Mouse (Mus musculus): ENCODE measurements around the gene Stambp. TPM values are rescaled to one million over a fixed set of nuclear protein-coding genes. Genes with fewer than 3 reads are reported as not detected.

Stambp gene
- polyA plus RNA-seq, 1 experiment = 14.6 TPM

DNA sequence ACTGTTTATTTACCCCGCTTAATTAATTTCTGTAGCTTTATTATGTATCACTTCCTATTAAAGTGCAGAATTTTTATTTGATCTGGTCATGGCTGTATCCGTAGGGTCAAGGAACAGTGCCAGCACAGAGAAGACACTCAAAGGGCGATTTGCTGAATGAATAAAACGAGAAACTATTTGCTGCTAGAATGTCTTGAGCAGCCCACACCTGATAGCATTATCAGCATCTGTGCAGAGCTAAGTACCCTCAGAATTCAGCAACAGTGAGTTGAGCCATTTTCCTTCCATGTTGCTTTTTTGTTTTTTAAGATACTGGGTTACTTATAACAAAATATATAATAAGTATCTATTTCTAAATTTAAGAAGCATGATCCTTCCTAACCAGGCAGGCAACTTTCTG lies 67.0 kb downstream of the Stambp start:
- peak overlapping the region; percentile 64; the same call in 1 of the 2 replicates for H3K27ac ChIP-seq (ENCODE audit: control insufficient read depth, insufficient read depth, low read depth, low read length, poor library complexity)

DNA sequence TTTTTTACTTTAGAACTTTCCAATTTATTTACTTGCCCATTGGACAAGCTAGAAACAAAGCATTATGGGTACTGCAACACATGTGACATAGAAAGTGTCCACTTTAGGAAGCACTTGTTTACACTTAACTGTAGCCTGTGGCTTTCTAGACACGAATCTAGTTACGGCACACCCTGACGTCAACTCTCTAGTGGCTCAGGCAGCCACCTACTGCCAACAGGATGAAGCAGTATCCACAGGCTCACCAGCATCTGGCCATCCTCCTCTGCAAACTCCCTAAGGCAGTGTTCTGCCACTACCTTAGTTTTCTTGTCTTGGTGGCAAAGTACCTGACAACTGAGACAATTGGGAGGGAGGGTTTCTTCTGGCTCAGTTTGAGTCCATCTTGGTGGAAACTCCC lies 69.2 kb downstream of the Stambp start:
- H3K4me1 ChIP-seq (ENCODE audit: control insufficient read depth, insufficient read depth, low read length) = peaks cover 6% of the 10 kb centered on the region
- TF ChIP-seq CTCF (IDR thresholded peaks at IDR 0.05; ENCODE audit: control insufficient read depth, insufficient read depth, low read length) (no peak), POLR2A (IDR thresholded peaks at IDR 0.05; ENCODE audit: borderline replicate concordance, control insufficient read depth, low read depth, low read length) (no peak)
- no peak overlapping the region for H3K4me3 ChIP-seq (replicated peaks; ENCODE audit: control insufficient read depth, low read depth, low read length)
- no peak overlapping the region for H3K27ac ChIP-seq (ENCODE audit: control insufficient read depth, insufficient read depth, low read depth, low read length, poor library complexity)
- 42% methylated on average over 3 of the region's 3 CpGs for WGBS

More for the DNA sequence above, 67.0 kb downstream of the Stambp start:
- TF ChIP-seq POLR2A (IDR thresholded peaks at IDR 0.05; ENCODE audit: borderline replicate concordance, control insufficient read depth, low read depth, low read length) = no peak
- no peak for TF ChIP-seq CTCF (IDR thresholded peaks at IDR 0.05; ENCODE audit: control insufficient read depth, insufficient read depth, low read length)
- no peak overlapping the region for H3K4me3 ChIP-seq (replicated peaks; ENCODE audit: control insufficient read depth, low read depth, low read length)
- WGBS = 59% methylated on average over 4 of the region's 4 CpGs
- peaks cover 6% of the 10 kb centered on the region for H3K4me1 ChIP-seq (ENCODE audit: control insufficient read depth, insufficient read depth, low read length)

DNA sequence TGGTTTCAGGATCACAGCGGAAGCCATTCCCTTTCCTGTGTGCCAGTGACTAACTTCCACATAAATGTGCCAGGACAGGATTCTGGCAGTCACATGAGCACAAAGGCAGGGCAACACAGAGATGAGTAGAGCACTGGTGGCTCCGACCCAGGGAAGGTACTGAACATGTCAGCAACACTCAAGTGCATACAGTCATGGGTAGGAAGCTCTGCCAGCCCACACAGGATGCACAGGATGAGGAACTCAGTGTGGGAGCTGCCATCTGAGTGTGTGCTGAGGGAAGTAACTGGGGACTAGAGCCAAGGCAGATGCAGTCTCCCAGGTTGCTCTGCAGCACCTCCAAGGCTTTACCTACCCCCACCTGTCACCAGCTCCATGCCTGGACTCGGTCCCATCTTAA lies 69.9 kb downstream of the Stambp start:
- TF ChIP-seq CTCF (IDR thresholded peaks at IDR 0.05; ENCODE audit: control insufficient read depth, insufficient read depth, low read length) (no peak), POLR2A (IDR thresholded peaks at IDR 0.05; ENCODE audit: borderline replicate concordance, control insufficient read depth, low read depth, low read length) (no peak)
- WGBS = 30% methylated on average over 3 of the region's 3 CpGs
- peaks cover 6% of the 10 kb centered on the region for H3K4me1 ChIP-seq (ENCODE audit: control insufficient read depth, insufficient read depth, low read length)
- H3K4me3 ChIP-seq (replicated peaks; ENCODE audit: control insufficient read depth, low read depth, low read length) = no peak overlapping the region
- H3K27ac ChIP-seq (ENCODE audit: control insufficient read depth, insufficient read depth, low read depth, low read length, poor library complexity) = no peak overlapping the region

DNA sequence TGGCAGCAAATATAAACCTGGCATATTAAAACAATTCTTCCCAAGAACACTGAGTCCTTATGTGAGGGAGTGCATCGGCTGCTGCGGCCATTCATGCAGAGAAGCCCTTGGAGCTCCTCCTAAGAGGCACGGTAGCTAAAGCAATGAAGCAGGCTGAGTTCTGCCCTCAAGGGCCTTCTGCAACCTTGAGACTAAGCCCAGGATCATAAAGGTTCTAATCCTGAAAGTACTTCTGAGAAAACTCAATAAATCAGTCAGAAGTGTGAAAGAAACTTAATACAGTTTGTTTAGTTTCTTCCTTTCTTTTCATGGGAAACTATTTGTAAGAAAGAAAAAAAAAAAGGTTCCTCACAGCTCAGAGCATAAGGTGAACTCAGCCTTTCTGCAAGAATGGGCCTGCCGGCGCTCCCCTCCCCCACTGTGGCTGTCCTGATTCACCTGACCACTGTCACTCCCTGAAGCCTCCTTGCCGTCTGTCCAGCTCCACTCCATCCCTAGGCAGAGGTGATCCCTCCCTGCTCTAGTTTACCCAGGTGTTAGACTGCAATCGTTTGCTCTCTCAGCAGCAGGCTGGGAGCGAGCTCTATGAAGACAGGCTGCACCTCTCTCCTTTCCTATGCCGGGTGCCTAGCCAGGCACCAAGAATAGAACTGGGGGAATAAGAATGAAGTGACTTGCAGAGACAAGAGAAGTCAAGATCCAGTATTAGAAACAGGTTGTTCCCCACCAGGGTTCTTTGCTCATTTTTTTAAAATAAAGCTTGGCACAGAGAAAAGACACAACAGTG lies 70.8 kb downstream of the Stambp start:
- TF ChIP-seq POLR2A (IDR thresholded peaks at IDR 0.05; ENCODE audit: borderline replicate concordance, control insufficient read depth, low read depth, low read length) = no peak
- TF ChIP-seq CTCF (IDR thresholded peaks at IDR 0.05; ENCODE audit: control insufficient read depth, insufficient read depth, low read length) = no peak
- Histone ChIP-seq H3K4me1 (ENCODE audit: control insufficient read depth, insufficient read depth, low read length) (peaks cover 6% of the 10 kb centered on the region), H3K4me3 (replicated peaks; ENCODE audit: control insufficient read depth, low read depth, low read length) (no peak overlapping the region), H3K27ac (ENCODE audit: control insufficient read depth, insufficient read depth, low read depth, low read length, poor library complexity) (no peak overlapping the region)
- WGBS = 72% methylated on average over 9 of the region's 9 CpGs

DNA sequence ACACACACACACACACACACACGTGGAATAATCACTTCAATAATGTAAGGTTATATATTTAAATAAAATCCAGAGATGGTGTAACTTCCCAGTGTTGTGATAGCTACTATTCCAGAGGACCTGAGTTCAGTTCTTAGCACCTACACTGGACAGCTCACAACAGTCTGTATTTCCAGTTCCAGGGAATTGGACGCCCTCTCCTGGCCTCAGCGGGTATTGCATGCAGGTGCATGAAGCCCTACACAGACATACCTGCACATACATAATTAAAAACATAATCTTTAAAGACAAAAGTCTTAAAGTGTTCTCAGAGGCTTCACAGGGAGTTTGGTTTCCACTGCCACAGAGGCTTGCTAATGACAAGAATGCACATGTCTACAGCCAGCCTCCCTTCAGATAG lies 72.1 kb downstream of the Stambp start:
- Histone ChIP-seq H3K4me3 (replicated peaks; ENCODE audit: control insufficient read depth, low read depth, low read length) (no peak overlapping the region), H3K27ac (ENCODE audit: control insufficient read depth, insufficient read depth, low read depth, low read length, poor library complexity) (no peak overlapping the region), H3K4me1 (ENCODE audit: control insufficient read depth, insufficient read depth, low read length) (peaks cover 6% of the 10 kb centered on the region)
- WGBS = 75% methylated on average over 3 of the region's 3 CpGs
- TF ChIP-seq POLR2A (IDR thresholded peaks at IDR 0.05; ENCODE audit: borderline replicate concordance, control insufficient read depth, low read depth, low read length) (no peak), CTCF (IDR thresholded peaks at IDR 0.05; ENCODE audit: control insufficient read depth, insufficient read depth, low read length) (peak; percentile 43; the same call in 1 of the 2 replicates)

DNA sequence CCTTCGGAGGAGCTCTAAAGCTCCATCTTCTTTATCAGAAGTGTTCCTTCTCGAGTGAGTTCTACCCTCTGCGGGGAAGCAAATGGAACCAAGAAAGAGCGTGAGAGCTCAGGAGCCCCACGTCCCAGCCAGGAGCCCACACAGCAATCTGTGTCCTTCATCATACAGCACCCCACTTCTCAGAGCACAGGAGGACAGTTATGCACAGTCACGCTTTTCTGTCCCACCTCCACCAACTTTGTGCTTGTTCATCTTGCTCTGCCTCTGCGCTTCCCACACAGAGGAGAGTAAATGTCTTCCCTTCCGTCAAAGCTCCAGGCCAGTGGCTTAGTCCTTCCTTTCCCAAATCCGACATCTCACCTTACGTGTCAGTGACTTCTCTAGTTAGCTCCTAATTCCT lies 73.5 kb downstream of the Stambp start:
- WGBS = 92% methylated on average over 10 of the region's 10 CpGs
- Histone ChIP-seq H3K4me1 (ENCODE audit: control insufficient read depth, insufficient read depth, low read length) (peaks cover 5% of the 10 kb centered on the region; the same call in 1 of the 2 replicates), H3K4me3 (replicated peaks; ENCODE audit: control insufficient read depth, low read depth, low read length) (no peak overlapping the region), H3K27ac (ENCODE audit: control insufficient read depth, insufficient read depth, low read depth, low read length, poor library complexity) (no peak overlapping the region)
- TF ChIP-seq CTCF (IDR thresholded peaks at IDR 0.05; ENCODE audit: control insufficient read depth, insufficient read depth, low read length) = no peak
- no peak for TF ChIP-seq POLR2A (IDR thresholded peaks at IDR 0.05; ENCODE audit: borderline replicate concordance, control insufficient read depth, low read depth, low read length)

DNA sequence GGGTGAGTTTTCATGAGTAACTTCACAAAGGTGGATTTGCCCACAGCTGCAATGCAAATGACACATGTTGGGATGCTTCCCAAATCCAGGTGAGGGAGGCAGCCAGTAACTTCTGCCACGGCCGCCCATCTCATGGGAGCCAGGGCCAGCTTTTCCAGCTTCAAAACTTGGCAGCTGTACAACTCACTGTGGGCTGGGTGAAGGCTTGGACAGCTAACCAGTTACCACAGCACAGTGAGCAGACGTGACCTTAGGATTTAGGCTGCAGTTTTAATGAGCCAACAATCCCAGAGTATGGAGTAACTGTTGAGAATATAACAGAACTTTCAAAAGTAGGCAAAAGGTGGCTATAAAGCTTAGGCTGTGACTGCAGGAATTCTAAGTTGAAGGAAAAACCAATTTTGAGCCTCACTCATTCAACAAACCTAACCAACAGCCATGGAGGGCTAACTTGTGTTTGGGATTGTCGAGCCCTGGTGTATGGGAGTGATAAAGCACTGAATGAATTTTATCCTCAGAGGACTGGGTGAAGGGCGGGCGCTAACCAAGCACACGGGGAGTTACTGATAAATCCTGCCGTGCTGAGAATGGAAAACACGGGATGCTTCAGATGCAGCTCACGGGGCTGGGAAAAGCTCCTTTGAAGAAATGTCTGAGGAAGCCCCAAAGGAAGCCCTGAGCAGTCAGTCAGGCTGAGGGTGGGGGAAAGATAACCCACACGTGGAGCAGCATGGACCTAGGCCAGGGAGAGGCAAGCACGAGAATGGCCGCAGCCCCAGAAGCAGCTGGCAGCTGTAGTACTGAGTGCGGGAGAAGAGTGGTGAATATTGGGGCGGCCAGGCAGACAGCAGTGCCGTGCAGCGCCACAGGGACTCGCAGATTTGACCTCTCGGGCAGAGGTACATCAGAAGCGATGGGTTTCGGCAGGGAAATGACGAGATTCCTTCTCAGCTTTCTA lies 75.5 kb downstream of the Stambp start:
- TF ChIP-seq POLR2A (IDR thresholded peaks at IDR 0.05; ENCODE audit: borderline replicate concordance, control insufficient read depth, low read depth, low read length) (no peak), CTCF (IDR thresholded peaks at IDR 0.05; ENCODE audit: control insufficient read depth, insufficient read depth, low read length) (no peak)
- WGBS = 81% methylated on average over 22 of the region's 22 CpGs
- Histone ChIP-seq H3K27ac (ENCODE audit: control insufficient read depth, insufficient read depth, low read depth, low read length, poor library complexity) (no peak overlapping the region), H3K4me3 (replicated peaks; ENCODE audit: control insufficient read depth, low read depth, low read length) (no peak overlapping the region), H3K4me1 (ENCODE audit: control insufficient read depth, insufficient read depth, low read length) (peaks cover 1% of the 10 kb centered on the region; the same call in 1 of the 2 replicates)

Data from bone marrow, adult 2 months (tissue).